Mouse (Mus musculus) thymus, postnatal 10 days (tissue): ENCODE results near the gene RPS10-NUDT3.

ENCODE experiments used
- DNase-seq, 2 experiments: peaks; one replicate each; pipeline ENCODE4 v3.0.0; 2021; ENCODE audit warnings: low spot score in 2 of 2

Gene RPS10-NUDT3

DNA sequence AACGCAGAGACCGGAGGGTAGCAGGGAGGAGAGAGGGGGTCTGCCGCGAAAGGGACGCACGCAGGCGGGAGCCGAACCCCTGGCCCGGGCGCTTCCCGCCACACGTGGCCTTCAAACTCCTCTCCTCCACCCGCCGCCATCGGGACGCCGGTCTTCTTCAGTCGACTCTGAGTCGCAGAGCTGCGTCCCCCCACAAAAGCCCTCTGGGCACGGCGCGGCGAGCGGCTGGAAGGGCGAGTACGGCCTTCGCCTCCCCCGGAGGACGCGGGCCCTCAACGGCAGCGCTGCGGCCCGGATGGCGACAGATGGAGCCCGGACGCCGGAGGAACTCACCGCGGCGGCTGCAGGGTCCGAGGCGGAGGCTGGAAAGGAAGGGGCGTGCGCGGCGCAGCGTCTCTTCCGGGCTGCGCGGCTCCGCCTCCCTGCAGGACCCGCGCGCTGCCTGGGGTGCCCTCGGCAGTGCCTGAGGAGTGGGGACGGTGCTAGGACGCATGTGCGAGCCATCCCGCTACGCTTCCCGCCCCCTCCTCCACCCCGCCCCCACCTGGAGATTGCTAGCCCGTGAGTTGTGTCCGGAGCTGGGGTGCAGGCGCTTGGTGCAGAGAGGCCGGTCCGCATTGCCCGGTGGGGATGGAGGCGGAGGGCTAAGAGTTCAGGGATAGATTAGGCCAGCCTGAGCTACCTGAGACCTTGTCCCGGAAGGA lies at the start of gene RPS10-NUDT3:
TSS of gene RPS10-NUDT3 (minus strand) at position 352 of the 704 bp plus-strand sequence.
- peak; percentile 80 to 85 for DNase-seq

DNA sequence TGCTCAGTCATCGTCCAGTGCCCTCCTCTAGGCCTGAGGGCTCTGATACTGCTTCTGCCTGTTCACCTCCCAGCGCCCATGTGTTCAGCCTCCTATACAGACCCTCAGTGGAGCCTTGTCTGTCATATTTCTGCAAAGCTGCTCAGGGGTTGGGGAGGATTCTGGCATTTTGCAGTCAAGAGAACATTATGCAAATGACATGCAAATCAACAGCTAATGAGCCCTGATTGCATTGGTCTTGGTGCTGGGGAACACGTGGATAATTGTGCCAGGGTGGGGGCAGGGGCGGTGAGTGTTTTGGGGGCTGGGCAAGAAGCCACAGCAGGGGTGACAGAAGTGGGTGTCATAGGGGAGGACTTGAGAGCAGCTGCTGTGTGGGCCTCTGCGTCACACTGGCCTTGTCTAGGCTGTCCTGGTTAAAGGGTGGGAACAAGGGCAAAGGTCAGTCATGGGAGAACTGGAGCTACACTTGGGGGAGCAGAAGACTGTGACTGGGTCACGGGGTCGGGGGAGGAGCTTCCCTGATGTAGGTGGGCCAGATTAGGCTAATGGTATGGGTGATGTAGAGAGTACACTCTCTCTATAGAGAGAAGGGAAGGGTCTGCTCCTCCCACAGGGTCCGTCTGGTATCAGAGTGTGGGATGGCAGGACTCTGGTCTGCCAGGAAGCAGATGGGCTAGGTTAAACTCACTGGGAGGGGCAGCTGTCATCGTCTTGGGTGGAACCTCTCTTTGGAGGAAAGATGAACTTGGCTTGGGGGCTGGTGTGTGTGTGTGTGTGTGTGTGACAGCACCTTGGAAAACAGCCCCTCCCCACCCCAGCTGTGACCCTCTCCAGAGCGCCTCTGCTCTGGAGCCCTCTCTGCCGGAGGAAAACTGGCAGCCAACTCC lies 44.1 kb upstream of the RPS10-NUDT3 start:
- DNase-seq = no peak

GRCm38 (mm10) chr17:27677756-27678155 lies 42.7 kb upstream of the RPS10-NUDT3 start:
- no peak for DNase-seq

- no peak for DNase-seq
Measured at GRCm38 (mm10) chr17:27676270-27676669, 41.2 kb upstream of the RPS10-NUDT3 start.

DNA sequence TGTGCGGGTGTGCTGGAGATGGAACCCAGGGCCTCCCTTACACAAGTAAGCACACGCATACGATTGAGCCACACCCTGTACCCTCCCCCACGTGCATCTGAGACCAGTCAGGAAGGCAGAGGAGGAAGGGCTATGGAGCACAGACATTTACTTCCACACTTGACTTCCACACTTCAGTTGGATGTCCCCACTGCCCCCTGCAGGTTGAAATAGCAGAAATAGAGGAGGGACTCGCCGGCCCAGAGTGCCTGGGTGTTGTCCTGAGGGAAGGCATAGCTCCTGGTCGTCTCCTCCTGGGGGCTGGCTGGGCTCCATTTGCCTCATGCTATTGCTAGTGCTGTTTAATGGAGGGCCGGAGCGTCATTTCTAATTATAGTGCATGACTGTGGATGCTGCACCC lies 40.4 kb upstream of the RPS10-NUDT3 start:
- no peak for DNase-seq

- no peak for DNase-seq
Measured at GRCm38 (mm10) chr17:27673945-27674344, 38.9 kb upstream of the RPS10-NUDT3 start.

DNA sequence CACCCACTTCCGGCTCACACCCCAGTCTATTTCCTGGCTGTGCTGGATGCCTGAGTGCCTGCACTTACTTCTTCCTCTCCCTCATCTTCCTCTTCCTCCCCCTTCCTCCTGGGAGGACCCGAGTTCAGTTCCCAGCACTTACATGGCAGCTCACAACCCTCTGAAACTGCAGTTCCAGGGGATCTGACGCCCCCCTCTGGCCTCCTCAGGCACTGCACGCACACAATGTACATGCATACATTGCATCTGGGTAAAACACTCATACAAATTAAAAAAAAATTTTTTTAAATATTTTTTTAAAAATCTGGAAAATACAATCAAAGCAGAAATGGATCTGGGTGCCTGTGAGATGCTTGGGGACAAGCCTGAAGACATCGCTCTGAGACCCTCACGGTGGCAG lies 36.7 kb upstream of the RPS10-NUDT3 start:
- no peak for DNase-seq

DNA sequence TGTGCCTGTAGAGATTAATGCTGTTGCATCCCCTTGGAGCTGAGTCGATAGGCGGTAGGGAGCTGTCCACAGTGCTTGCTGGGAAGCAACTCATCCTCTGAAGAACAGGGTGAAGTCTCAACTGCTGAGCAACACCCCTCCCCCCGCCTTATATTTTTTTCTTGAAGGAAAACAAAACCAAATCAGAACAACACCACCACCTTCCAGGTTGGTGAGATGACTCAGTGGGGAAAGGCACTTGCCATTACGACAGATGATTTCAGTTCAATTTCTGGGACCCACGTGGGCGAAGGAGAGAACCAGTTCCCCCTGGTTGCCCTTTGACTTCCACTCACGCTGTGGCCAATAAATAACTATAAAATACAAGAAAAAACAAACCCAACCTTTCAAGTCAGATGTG lies 23.7 kb upstream of the RPS10-NUDT3 start:
- DNase-seq = no peak

GRCm38 (mm10) chr17:27657123-27657522 lies 22.1 kb upstream of the RPS10-NUDT3 start:
- no peak for DNase-seq

- DNase-seq = no peak
Measured at GRCm38 (mm10) chr17:27656414-27656813, 21.4 kb upstream of the RPS10-NUDT3 start.

- DNase-seq = peak; percentile 67 to 70
Measured at GRCm38 (mm10) chr17:27656011-27656399, 21.0 kb upstream of the RPS10-NUDT3 start.

DNA sequence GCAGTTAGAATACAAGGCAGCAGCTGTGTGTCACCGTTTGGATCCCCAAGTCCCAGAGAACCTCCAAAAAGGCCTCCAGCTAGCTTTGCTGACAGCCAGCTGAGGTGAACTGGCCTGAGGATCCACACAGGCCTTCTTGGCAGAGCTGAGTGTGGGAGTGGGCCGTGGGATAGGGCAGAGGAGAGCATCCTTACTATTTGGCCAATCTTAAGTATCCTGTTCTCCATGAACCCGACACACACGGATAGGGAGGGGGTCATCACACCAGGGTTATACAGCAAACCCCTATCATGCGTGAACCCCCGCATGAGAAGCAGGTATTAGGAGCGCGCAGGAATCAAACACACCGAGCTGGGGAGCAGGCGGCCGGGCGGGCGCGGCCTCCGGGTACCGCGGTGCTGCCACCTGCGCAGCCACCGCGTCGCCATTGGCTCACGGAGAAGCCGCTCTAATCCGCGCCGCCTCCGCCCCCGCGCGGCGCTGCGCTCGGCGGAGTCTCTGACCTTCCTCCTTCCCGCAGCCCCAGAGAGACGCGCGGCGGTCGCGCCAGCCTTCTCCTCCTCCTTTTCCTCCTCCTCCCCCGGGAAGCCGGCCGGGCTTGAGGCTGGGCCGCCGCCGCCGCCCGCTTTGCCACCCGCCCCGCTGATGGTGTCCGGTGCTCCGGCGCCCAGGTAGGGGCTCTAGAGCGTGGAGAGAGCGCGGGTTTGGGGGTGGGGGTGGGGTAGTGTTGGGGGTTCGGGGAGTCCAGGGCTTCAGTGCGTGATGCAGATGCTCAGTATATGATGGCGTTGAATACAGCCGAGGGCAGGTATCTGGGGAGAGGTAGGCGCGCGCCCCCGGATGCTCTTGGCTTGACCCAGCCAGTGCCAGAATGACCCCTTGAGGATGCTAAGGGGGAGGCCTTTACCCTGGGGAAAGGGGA lies 20.3 kb upstream of the RPS10-NUDT3 start, which contains the start of gene Pacsin1:
TSS of gene Pacsin1 (plus strand) at position 421 of the 922 bp plus-strand sequence.
- DNase-seq = peak; percentile 56 to 61

GRCm38 (mm10) chr17:27653253-27653959 lies 18.4 kb upstream of the RPS10-NUDT3 start:
- no peak for DNase-seq

DNA sequence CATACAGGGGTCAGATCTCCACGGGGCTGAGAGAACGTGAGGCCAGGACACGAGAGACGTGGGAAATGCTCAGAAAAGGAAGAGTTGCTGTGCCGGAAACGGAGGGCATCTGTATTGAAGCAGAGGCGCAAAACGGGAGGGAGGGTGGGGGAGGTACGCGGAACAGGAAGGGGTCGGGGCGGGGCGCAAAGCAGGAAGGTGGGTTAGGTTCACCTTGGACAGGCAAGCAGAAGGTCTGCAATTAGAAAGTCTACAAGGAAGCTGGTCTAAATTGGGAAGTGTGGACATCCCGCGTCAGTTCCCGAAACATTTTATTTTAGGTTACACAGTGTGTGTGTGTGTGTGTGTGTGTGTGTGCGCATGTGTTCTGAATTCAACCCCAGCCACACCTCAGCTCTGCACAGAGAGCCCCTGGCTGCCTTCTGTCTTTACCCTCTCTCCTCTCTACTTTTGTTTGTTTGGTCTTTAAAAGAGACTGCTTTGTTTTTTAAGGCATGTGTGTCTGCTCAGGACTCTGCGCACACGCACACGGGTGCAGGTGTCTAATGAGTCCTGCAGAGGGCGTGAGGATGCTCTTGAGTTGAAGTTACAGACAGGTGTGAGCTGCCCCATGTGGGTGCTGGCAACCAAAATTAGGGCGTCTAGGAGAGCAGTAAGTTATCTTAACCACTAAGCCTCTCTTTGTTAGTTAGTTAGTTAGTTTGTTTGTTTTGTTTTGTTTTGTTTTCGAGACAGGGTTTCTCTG lies 17.2 kb upstream of the RPS10-NUDT3 start:
- peak in 1 of 2 experiments; percentile 44 for DNase-seq

DNA sequence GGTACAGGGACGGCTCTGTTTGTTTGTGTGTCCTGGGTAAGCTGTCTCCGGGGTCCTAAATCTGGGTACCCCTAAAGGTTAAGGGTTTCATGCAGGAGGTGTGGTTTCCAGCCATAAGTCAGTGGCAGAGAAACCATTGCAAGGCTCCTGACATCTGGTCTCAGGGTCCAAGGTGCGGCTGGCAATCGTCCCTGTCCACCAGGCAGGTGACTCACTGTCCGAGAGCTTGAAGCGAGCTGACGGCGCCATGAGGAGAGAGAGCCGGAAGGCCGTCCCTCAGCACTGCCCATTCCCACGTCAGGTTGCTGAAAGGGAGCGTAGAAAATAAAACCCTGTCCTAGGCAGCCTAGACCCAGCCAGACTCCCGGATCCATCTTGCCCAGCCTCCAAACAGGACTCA lies 15.6 kb upstream of the RPS10-NUDT3 start:
- DNase-seq = no peak

GRCm38 (mm10) chr17:27650160-27650559 lies 15.1 kb upstream of the RPS10-NUDT3 start:
- peak; percentile 39 to 79 for DNase-seq

GRCm38 (mm10) chr17:27645807-27646206 lies 10.8 kb upstream of the RPS10-NUDT3 start:
- no peak for DNase-seq

DNA sequence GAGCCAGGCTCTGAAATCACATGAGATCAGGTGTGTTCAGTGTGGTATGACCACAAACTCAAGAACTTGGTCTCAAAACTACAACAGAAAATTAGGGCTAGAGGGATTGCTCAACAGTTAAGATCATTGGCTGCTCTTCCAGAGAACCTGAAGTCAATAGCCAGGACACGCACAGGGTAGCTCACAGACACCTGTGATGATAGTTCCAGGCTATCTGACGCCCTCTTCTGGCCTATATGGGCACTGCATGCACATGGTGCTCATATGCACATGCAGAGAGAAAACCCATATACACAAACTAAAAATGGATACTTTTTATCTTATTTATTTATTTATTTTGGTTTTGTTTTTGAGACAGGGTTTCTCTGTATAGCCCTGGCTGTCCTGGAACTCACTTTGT lies 9.6 kb upstream of the RPS10-NUDT3 start:
- DNase-seq = no peak

DNA sequence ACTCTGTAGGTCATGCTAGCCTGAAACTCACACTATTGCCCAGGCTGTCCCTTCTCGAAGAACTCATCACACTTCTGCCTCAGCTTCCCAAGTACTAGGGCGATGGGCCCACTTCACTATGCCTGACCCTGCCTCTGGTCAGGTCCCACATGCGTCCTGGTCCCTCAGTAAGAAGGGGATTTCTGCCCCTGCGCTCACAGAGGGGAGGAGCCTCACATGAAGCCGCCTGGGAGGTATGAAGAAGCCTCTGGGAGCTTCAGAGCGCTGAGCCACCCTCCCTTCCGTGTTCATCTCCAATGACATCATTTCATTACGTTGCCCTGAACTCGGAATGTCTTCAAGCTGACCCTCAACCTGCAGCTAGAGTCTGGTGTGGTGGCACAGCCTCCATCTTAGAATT lies 8.7 kb upstream of the RPS10-NUDT3 start:
- DNase-seq = no peak

- DNase-seq = no peak
Measured at GRCm38 (mm10) chr17:27643101-27643500, 8.1 kb upstream of the RPS10-NUDT3 start.
